Mouse (Mus musculus) v-Abl transformed pro-B cells (cell line): ENCODE measurements around the gene Gm6993.

Experiments
- in situ Hi-C, 2 experiments: fragments of 400-800 bp; cut with MboI; formaldehyde crosslinking; loops; one replicate each; pipeline ENCODE4 v1.15.1; 2025; ENCODE audit not compliant: unreplicated experiment in 2 of 2

The Gm6993 gene

GRCm38 (mm10) chr12:31270361-31270760 is 29.8 kb downstream of the Gm6993 start:
- in situ Hi-C loops, result no loop called here

DNA sequence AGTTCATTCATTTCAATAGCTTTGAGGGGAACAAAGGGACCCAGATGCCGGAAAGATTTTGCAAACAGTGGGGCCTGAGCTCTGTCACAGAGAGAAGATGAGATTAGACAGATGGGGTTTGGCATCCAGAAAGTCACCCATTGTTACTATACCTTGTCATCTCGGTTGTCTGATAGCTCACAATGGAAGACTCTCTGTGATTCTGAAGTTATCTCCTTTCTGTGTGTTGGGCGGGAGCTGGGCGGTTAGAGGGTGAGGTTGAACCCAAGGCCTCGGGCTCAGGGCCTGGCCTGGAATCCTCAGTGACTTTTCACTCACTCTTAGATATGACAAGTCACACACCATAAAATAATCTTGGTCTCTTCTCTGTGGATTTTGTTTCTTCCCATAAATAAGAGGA is 30.2 kb downstream of the Gm6993 start:
- in situ Hi-C loops, result no loop called here

GRCm38 (mm10) chr12:31271361-31272011 is 30.9 kb downstream of the Gm6993 start:
- in situ Hi-C loops, result no loop called here

- in situ Hi-C loops, result no loop called here
Observed at GRCm38 (mm10) chr12:31272012-31272735, 31.6 kb downstream of the Gm6993 start.

GRCm38 (mm10) chr12:31272846-31273245 is 32.3 kb downstream of the Gm6993 start:
- in situ Hi-C loops, result no loop called here

DNA sequence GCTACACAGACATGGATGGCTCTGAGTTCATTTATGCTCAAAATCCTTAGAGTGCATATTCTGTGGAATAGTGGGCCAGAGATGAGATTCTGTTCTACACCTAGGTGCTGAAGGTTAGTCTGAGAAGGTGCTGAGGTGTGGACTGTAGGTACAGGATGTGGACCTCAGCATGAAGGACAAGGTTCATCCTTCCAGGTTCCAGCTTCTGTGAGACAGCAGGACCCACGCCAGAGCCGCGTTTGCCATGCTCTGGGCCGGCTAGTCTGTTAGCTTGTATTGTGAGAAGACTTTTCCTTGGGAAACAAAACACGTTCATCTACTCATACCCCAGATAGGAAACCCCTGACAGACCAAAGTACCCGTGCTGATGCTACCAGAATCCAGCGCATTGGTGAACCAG is 33.1 kb downstream of the Gm6993 start:
- in situ Hi-C loops, result no loop called here

DNA sequence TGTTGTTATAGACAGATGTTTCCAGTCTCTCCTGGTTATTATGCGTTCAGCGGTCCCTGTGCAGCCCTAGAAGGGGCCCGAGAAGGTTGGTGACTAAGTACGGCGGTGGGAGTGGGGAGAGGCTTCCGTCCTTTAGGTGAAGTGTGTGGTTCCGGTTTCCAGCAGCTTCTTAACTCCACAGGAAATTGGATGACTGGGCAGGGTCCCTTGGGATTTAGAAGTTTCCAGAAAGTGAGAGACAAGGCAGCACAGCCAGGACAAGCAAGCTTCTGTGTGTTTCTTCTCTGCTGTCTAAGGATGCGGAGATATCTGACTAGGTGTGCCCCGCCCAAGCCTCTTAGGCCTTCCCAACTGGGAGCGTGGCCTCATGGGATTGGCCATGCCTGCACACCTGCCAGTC is 34.8 kb downstream of the Gm6993 start:
- in situ Hi-C loops, result no loop called here

- in situ Hi-C loops, result no loop called here
Observed at GRCm38 (mm10) chr12:31278270-31278669, 37.7 kb downstream of the Gm6993 start.

- in situ Hi-C loops, result no loop called here
Observed at GRCm38 (mm10) chr12:31280318-31280717, 39.7 kb downstream of the Gm6993 start.

DNA sequence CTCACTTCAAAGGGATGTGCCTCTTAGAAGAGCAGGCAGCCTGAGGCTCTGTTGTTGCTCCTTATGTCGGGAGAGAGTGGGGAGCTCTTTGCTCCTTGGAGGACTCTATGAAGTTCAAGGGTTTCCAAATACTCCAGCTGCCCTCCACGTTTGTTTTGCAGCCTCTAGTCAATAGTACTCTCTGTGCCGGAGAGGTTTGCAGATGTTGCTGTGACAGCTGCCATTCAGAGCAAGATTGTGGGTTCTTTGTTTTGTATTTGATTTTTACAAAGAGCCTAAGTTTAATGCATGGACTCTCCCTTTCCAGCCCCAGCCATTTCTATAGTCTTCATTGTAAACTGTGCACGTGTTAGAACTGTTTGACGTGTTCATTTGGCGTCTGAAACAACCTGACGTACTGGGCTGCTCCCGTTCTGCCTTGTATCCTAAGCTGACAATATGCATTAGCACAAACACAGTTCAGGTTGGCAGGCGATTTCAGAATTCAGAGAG is 40.6 kb downstream of the Gm6993 start:
- in situ Hi-C loops, result no loop called here

DNA sequence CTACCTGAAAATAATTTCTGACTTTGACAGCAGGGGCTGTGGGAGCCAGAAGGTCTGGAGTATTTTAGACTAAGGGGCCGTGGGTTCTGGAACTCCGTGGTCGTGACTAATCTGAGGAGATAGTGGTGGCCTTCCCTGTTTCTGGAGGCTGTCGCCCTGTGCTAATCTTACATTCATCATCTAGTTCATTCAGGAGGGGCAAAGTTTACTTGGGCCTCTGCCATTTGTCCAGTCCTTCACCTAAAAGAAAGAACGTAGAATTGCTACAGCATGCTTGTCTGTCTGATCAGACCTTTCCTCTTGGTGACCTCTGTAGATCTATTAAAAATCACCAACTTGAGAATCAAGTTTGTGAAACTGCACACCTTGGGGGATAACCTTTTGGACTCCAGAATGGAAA is 41.7 kb downstream of the Gm6993 start:
- in situ Hi-C loops, result no loop called here

GRCm38 (mm10) chr12:31283131-31283530 is 42.6 kb downstream of the Gm6993 start:
- in situ Hi-C loops, result no loop called here

DNA sequence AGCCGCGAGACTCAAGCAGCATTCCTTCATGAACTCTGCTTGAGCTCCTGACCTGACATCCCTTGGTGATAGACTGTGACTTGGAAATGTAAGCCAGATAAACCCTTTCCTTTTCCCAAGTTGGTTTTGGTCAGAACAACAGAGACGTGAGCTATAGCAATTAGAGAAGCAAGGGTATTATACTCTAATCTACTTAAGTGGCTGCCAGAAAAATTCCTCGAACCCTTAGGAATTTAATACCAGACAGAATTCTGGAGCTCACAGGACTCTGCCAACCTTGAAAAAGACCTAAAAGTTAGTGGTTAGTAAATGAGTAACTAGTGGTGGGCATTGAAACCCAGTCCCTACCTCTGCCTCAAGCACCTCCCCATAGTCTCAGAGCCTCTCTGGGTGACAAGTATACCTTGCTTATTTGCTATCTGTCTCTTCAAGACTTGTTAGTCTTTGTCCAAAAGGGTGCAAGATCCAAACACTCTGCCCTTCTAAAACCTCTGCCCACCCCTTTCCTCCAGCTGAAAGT is 43.1 kb downstream of the Gm6993 start:
- in situ Hi-C loops, result no loop called here

GRCm38 (mm10) chr12:31289046-31289445 is 48.5 kb downstream of the Gm6993 start:
- in situ Hi-C loops, result no loop called here
